Mouse (Mus musculus): Measurements from ENCODE around the gene Mrpl24. TPM values are rescaled to one million over a fixed set of nuclear protein-coding genes. Genes with fewer than 3 reads are reported as not detected.
A peak's percentile ranks its signal among the peaks of the same experiment; 100 is the strongest.

The Mrpl24 gene
- polyA plus RNA-seq, 1 experiment from 2014 or later = 76.7 TPM

- H3K9ac ChIP-seq (ENCODE audit: low read depth, low read length) = peak overlapping the region; percentile 50; the same call in 1 of the 2 replicates
- peaks cover 64% of the 10 kb centered on the region for H3K4me1 ChIP-seq (ENCODE audit: control insufficient read depth, insufficient read depth, low read length)
- no peaks in the 10 kb centered on the region for H3K27me3 ChIP-seq (ENCODE audit: control insufficient read depth, insufficient read depth, low read length)
- peak overlapping the region; percentile 72 for H3K4me2 ChIP-seq (replicated peaks; ENCODE audit: low read depth, low read length)
- peak overlapping the region; percentile 77; the same call in 1 of the 2 replicates for H3K27ac ChIP-seq (ENCODE audit: low read depth, low read length)
- H3K4me3 ChIP-seq (ENCODE audit: low read length) = peak overlapping the region; percentile 46
- H3K9me3 ChIP-seq (ENCODE audit: control insufficient read depth, low read length) = no peaks in the 10 kb centered on the region
- 0% methylated on average over 17 of the region's 17 CpGs for WGBS
- peaks cover 2% of the 10 kb centered on the region; the same call in 1 of the 2 replicates for H3K36me3 ChIP-seq (ENCODE audit: control insufficient read depth, insufficient read depth, low read length)
- ATAC-seq (ENCODE audit: low FRiP score, low TSS enrichment) = 0 out of 2 replicates have a peak, but pooled peaks have one; percentile 17
Observed at GRCm38 (mm10) chr3:87947811-87948199, 28.5 kb downstream of the Mrpl24 start.

- Histone ChIP-seq H3K27ac (ENCODE audit: low read depth, low read length) (peak within 1 kb of the TSS; percentile 77), H3K4me2 (replicated peaks; ENCODE audit: low read depth, low read length) (peak within 1 kb of the TSS; percentile 72), H3K4me3 (ENCODE audit: low read length) (peak within 1 kb of the TSS; percentile 46), H3K27me3 (ENCODE audit: control insufficient read depth, insufficient read depth, low read length) (no peaks in the 10 kb centered on the region), H3K9ac (ENCODE audit: low read depth, low read length) (peak within 1 kb of the TSS; percentile 50), H3K9me3 (ENCODE audit: control insufficient read depth, low read length) (no peaks in the 10 kb centered on the region), H3K4me1 (ENCODE audit: control insufficient read depth, insufficient read depth, low read length) (peaks cover 70% of the 10 kb centered on the region), H3K36me3 (ENCODE audit: control insufficient read depth, insufficient read depth, low read length) (peaks cover 5% of the 10 kb centered on the region; the same call in 1 of the 2 replicates)
- under 1% methylated on average over 35 of the region's 35 CpGs for WGBS
- ATAC-seq (ENCODE audit: low FRiP score, low TSS enrichment) = peak; percentile 8
Observed at GRCm38 (mm10) chr3:87948378-87949265, 29.3 kb downstream of the Mrpl24 start, which contains the start of gene Crabp2. Gene Crabp2, plus strand, starts transcription at chr3:87948666.

- Histone ChIP-seq H3K9me3 (ENCODE audit: control insufficient read depth, low read length) (no peaks in the 10 kb centered on the region), H3K36me3 (ENCODE audit: control insufficient read depth, insufficient read depth, low read length) (peaks cover 4% of the 10 kb centered on the region; the same call in 1 of the 2 replicates), H3K4me1 (ENCODE audit: control insufficient read depth, insufficient read depth, low read length) (peaks cover 70% of the 10 kb centered on the region), H3K27ac (ENCODE audit: low read depth, low read length) (peak overlapping the region; percentile 62; the same call in 1 of the 2 replicates), H3K4me3 (ENCODE audit: low read length) (peak overlapping the region; percentile 46), H3K4me2 (replicated peaks; ENCODE audit: low read depth, low read length) (peak overlapping the region; percentile 72), H3K9ac (ENCODE audit: low read depth, low read length) (peak overlapping the region; percentile 50), H3K27me3 (ENCODE audit: control insufficient read depth, insufficient read depth, low read length) (no peaks in the 10 kb centered on the region)
- 7% methylated on average over 16 of the region's 16 CpGs for WGBS
- peak; percentile 2; the same call in 1 of the 2 replicates for ATAC-seq (ENCODE audit: low FRiP score, low TSS enrichment)
Observed at GRCm38 (mm10) chr3:87949266-87949954, 30.1 kb downstream of the Mrpl24 start.

GRCm38 (mm10) chr3:87949955-87950515, 30.7 kb downstream of the Mrpl24 start:
- Histone ChIP-seq H3K4me2 (replicated peaks; ENCODE audit: low read depth, low read length) (peak overlapping the region; percentile 72), H3K9me3 (ENCODE audit: control insufficient read depth, low read length) (no peaks in the 10 kb centered on the region), H3K4me1 (ENCODE audit: control insufficient read depth, insufficient read depth, low read length) (peaks cover 70% of the 10 kb centered on the region), H3K27me3 (ENCODE audit: control insufficient read depth, insufficient read depth, low read length) (no peaks in the 10 kb centered on the region), H3K4me3 (ENCODE audit: low read length) (peak overlapping the region; percentile 46), H3K9ac (ENCODE audit: low read depth, low read length) (peak overlapping the region; percentile 50), H3K27ac (ENCODE audit: low read depth, low read length) (peak overlapping the region; percentile 62; the same call in 1 of the 2 replicates), H3K36me3 (ENCODE audit: control insufficient read depth, insufficient read depth, low read length) (peaks cover 4% of the 10 kb centered on the region; the same call in 1 of the 2 replicates)
- 7% methylated on average over 13 of the region's 13 CpGs for WGBS
- ATAC-seq (ENCODE audit: low FRiP score, low TSS enrichment) = no peak

- H3K27me3 ChIP-seq (ENCODE audit: control insufficient read depth, insufficient read depth, low read length) = no peaks in the 10 kb centered on the region
- no peaks in the 10 kb centered on the region for H3K9me3 ChIP-seq (ENCODE audit: control insufficient read depth, low read length)
- peak overlapping the region; percentile 20 for H3K4me3 ChIP-seq (ENCODE audit: low read length)
- H3K36me3 ChIP-seq (ENCODE audit: control insufficient read depth, insufficient read depth, low read length) = peaks cover 4% of the 10 kb centered on the region; the same call in 1 of the 2 replicates
- H3K9ac ChIP-seq (ENCODE audit: low read depth, low read length) = peak overlapping the region; percentile 32
- no peak for ATAC-seq (ENCODE audit: low FRiP score, low TSS enrichment)
- H3K4me1 ChIP-seq (ENCODE audit: control insufficient read depth, insufficient read depth, low read length) = peaks cover 55% of the 10 kb centered on the region
- H3K4me2 ChIP-seq (replicated peaks; ENCODE audit: low read depth, low read length) = peak overlapping the region; percentile 49
- 21% methylated on average over 12 of the region's 12 CpGs for WGBS
- peak overlapping the region; percentile 51; the same call in 1 of the 2 replicates for H3K27ac ChIP-seq (ENCODE audit: low read depth, low read length)
Observed at GRCm38 (mm10) chr3:87951946-87952345, 32.6 kb downstream of the Mrpl24 start.

- no peaks in the 10 kb centered on the region for H3K9me3 ChIP-seq (ENCODE audit: control insufficient read depth, low read length)
- 5% methylated on average over 5 of the region's 5 CpGs for WGBS
- no peaks in the 10 kb centered on the region for H3K27me3 ChIP-seq (ENCODE audit: control insufficient read depth, insufficient read depth, low read length)
- ATAC-seq (ENCODE audit: low FRiP score, low TSS enrichment) = peak; percentile 50; the same call in 1 of the 2 replicates
- peak overlapping the region; percentile 49 for H3K4me2 ChIP-seq (replicated peaks; ENCODE audit: low read depth, low read length)
- H3K27ac ChIP-seq (ENCODE audit: low read depth, low read length) = peak overlapping the region; percentile 51
- H3K9ac ChIP-seq (ENCODE audit: low read depth, low read length) = peak overlapping the region; percentile 32
- peaks cover 4% of the 10 kb centered on the region; the same call in 1 of the 2 replicates for H3K36me3 ChIP-seq (ENCODE audit: control insufficient read depth, insufficient read depth, low read length)
- H3K4me3 ChIP-seq (ENCODE audit: low read length) = peak overlapping the region; percentile 20
- H3K4me1 ChIP-seq (ENCODE audit: control insufficient read depth, insufficient read depth, low read length) = peaks cover 50% of the 10 kb centered on the region
Observed at GRCm38 (mm10) chr3:87952440-87952839, 33.1 kb downstream of the Mrpl24 start.

- Histone ChIP-seq H3K4me2 (replicated peaks; ENCODE audit: low read depth, low read length) (no peak overlapping the region), H3K36me3 (ENCODE audit: control insufficient read depth, insufficient read depth, low read length) (peaks cover 4% of the 10 kb centered on the region; the same call in 1 of the 2 replicates), H3K4me3 (ENCODE audit: low read length) (no peak overlapping the region), H3K9me3 (ENCODE audit: control insufficient read depth, low read length) (no peaks in the 10 kb centered on the region), H3K27ac (ENCODE audit: low read depth, low read length) (peak overlapping the region; percentile 74), H3K4me1 (ENCODE audit: control insufficient read depth, insufficient read depth, low read length) (peaks cover 29% of the 10 kb centered on the region), H3K27me3 (ENCODE audit: control insufficient read depth, insufficient read depth, low read length) (no peaks in the 10 kb centered on the region), H3K9ac (ENCODE audit: low read depth, low read length) (no peak overlapping the region)
- no peak for ATAC-seq (ENCODE audit: low FRiP score, low TSS enrichment)
- 0% methylated on average over 1 of the region's 1 CpGs for WGBS
Observed at GRCm38 (mm10) chr3:87958056-87958455, 38.8 kb downstream of the Mrpl24 start.

- Histone ChIP-seq H3K4me3 (ENCODE audit: low read length) (no peak overlapping the region), H3K27me3 (ENCODE audit: control insufficient read depth, insufficient read depth, low read length) (no peaks in the 10 kb centered on the region), H3K9me3 (ENCODE audit: control insufficient read depth, low read length) (no peaks in the 10 kb centered on the region), H3K27ac (ENCODE audit: low read depth, low read length) (peak overlapping the region; percentile 74), H3K36me3 (ENCODE audit: control insufficient read depth, insufficient read depth, low read length) (peaks cover 2% of the 10 kb centered on the region; the same call in 1 of the 2 replicates), H3K4me2 (replicated peaks; ENCODE audit: low read depth, low read length) (no peak overlapping the region), H3K9ac (ENCODE audit: low read depth, low read length) (no peak overlapping the region), H3K4me1 (ENCODE audit: control insufficient read depth, insufficient read depth, low read length) (peaks cover 25% of the 10 kb centered on the region)
- ATAC-seq (ENCODE audit: low FRiP score, low TSS enrichment) = no peak
- 18% methylated on average over 4 of the region's 4 CpGs for WGBS
Observed at GRCm38 (mm10) chr3:87958476-87958875, 39.2 kb downstream of the Mrpl24 start.
